Mouse (Mus musculus) limb, embryonic 13.5 days (tissue): ENCODE measurements around the gene Ube2m. TPM values are rescaled to one million over a fixed set of nuclear protein-coding genes. Genes with fewer than 3 reads are reported as not detected.
A peak's percentile ranks its signal among the peaks of the same experiment; 100 is the strongest.

ENCODE experiments used
- ATAC-seq: fragments of 200-750 bp; cut with Nextera tagmentation; 2 replicates; pipeline ENCODE4 v1.8.0; 2017; ENCODE audit warnings: low read depth, moderate number of reproducible peaks, moderate TSS enrichment; ENCODE audit not compliant: low FRiP score
- H3K27ac ChIP-seq: fragments of 300-500 bp; sonication (generic); 2 replicates; pipeline ENCODE4 v1.5.1; 2015; ENCODE audit warnings: inconsistent platforms, mild to moderate bottlenecking, moderate library complexity
- H3K27me3 ChIP-seq: fragments of 300-500 bp; sonication (generic); 2 replicates; pipeline ENCODE4 v1.6.1; 2015; ENCODE audit warnings: mild to moderate bottlenecking, inconsistent platforms
- H3K36me3 ChIP-seq: fragments of 300-500 bp; sonication (generic); 2 replicates; pipeline ENCODE4 v1.6.1; 2015; ENCODE audit warnings: inconsistent platforms, mild to moderate bottlenecking, moderate library complexity
- H3K4me1 ChIP-seq: fragments of 300-500 bp; sonication (generic); 2 replicates; pipeline ENCODE4 v1.6.1; 2015; ENCODE audit warnings: inconsistent platforms
- H3K4me2 ChIP-seq: fragments of 300-500 bp; sonication (generic); replicated peaks from 2 replicates; pipeline ENCODE4 v1.6.1; 2015; ENCODE audit warnings: inconsistent platforms, mild to moderate bottlenecking, moderate library complexity
- H3K4me3 ChIP-seq: fragments of 300-500 bp; sonication (generic); 2 replicates; pipeline ENCODE4 v1.5.1; 2015; ENCODE audit warnings: moderate library complexity, mild to moderate bottlenecking, inconsistent platforms
- H3K9ac ChIP-seq: fragments of 300-500 bp; sonication (generic); 2 replicates; pipeline ENCODE4 v1.6.1; 2015; ENCODE audit warnings: mild to moderate bottlenecking, inconsistent platforms
- H3K9me3 ChIP-seq: fragments of 300-500 bp; sonication (generic); 2 replicates; pipeline ENCODE4 v1.6.1; 2016; ENCODE audit warnings: inconsistent platforms
- WGBS: fragments of 180-500 bp; shearing (Covaris S2); methylation state at CpG from one replicate; pipeline ENCODE4 v1.1.7; 2015; 5-methylcytosine and 5-hydroxymethylcytosine counted together
- polyA plus RNA-seq: library from polyadenylated mRNA; unstranded; fragments of >200 nt; fragmentation: Nextera tagmentation; extraction: Ambion mirVana; gene quantifications from 2 replicates; pipeline ENCODE4 v1.2.1, GENCODE M21; 2015

Ube2m gene
- polyA plus RNA-seq, 1 experiment from 2014 or later: 100 TPM

- 0 out of 2 replicates have a peak, but pooled peaks cover 6% of the 10 kb centered on the region for H3K9me3 ChIP-seq
- peak overlapping the region; percentile 54 for H3K4me3 ChIP-seq
- H3K27ac ChIP-seq: no peak overlapping the region
- 5% methylated on average over 88 of the region's 88 CpGs for WGBS
- peak overlapping the region; percentile 78 for H3K9ac ChIP-seq
- ATAC-seq: peak; percentile 37; the same call in 1 of the 2 replicates
- H3K27me3 ChIP-seq: peaks cover 53% of the 10 kb centered on the region
- H3K4me1 ChIP-seq: peaks cover 22% of the 10 kb centered on the region
- H3K4me2 ChIP-seq: peak overlapping the region; percentile 97
- no peaks in the 10 kb centered on the region for H3K36me3 ChIP-seq
Measured at GRCm38 (mm10) chr7:13043445-13044253, 5.6 kb upstream of the Ube2m start.

GRCm38 (mm10) chr7:13043120-13043444, 5.0 kb upstream of the Ube2m start:
- no peaks in the 10 kb centered on the region for H3K36me3 ChIP-seq
- H3K27ac ChIP-seq: no peak overlapping the region
- WGBS: 35% methylated on average over 16 of the region's 16 CpGs
- peaks cover 24% of the 10 kb centered on the region for H3K4me1 ChIP-seq
- H3K9me3 ChIP-seq: 0 out of 2 replicates have a peak, but pooled peaks cover 6% of the 10 kb centered on the region
- peak overlapping the region; percentile 54 for H3K4me3 ChIP-seq
- peak overlapping the region; percentile 78 for H3K9ac ChIP-seq
- peak overlapping the region; percentile 97 for H3K4me2 ChIP-seq
- ATAC-seq: no peak
- H3K27me3 ChIP-seq: peaks cover 53% of the 10 kb centered on the region

GRCm38 (mm10) chr7:13042511-13042910, 4.4 kb upstream of the Ube2m start:
- Histone ChIP-seq H3K9ac (no peak overlapping the region), H3K4me2 (no peak overlapping the region), H3K27me3 (peaks cover 53% of the 10 kb centered on the region), H3K27ac (no peak overlapping the region), H3K4me3 (no peak overlapping the region), H3K36me3 (no peaks in the 10 kb centered on the region), H3K4me1 (peaks cover 24% of the 10 kb centered on the region), H3K9me3 (0 out of 2 replicates have a peak, but pooled peaks cover 6% of the 10 kb centered on the region)
- no peak for ATAC-seq
- 79% methylated on average over 6 of the region's 6 CpGs for WGBS

- ATAC-seq: no peak
- peaks cover 3% of the 10 kb centered on the region for H3K36me3 ChIP-seq
- no peak overlapping the region for H3K9ac ChIP-seq
- H3K4me3 ChIP-seq: no peak overlapping the region
- H3K4me2 ChIP-seq: no peak overlapping the region
- H3K4me1 ChIP-seq: peaks cover 32% of the 10 kb centered on the region
- H3K27ac ChIP-seq: no peak overlapping the region
- 67% methylated on average over 1 of the region's 1 CpGs for WGBS
- H3K27me3 ChIP-seq: peaks cover 53% of the 10 kb centered on the region
- 0 out of 2 replicates have a peak, but pooled peaks cover 6% of the 10 kb centered on the region for H3K9me3 ChIP-seq
Measured at GRCm38 (mm10) chr7:13041256-13041655, 3.2 kb upstream of the Ube2m start.

- WGBS: 89% methylated on average over 1 of the region's 1 CpGs
- Histone ChIP-seq H3K27me3 (peaks cover 37% of the 10 kb centered on the region), H3K4me3 (peak overlapping the region; percentile 81), H3K4me2 (peak overlapping the region; percentile 88), H3K9me3 (0 out of 2 replicates have a peak, but pooled peaks cover 6% of the 10 kb centered on the region), H3K4me1 (peaks cover 44% of the 10 kb centered on the region), H3K27ac (no peak overlapping the region), H3K9ac (peak overlapping the region; percentile 97), H3K36me3 (peaks cover 17% of the 10 kb centered on the region)
- no peak for ATAC-seq
Measured at GRCm38 (mm10) chr7:13039181-13039580, 1.1 kb upstream of the Ube2m start.

- Histone ChIP-seq H3K36me3 (peaks cover 18% of the 10 kb centered on the region), H3K27ac (peak overlapping the region; percentile 99), H3K4me2 (peak overlapping the region; percentile 88), H3K4me3 (peak overlapping the region; percentile 81), H3K9ac (peak overlapping the region; percentile 97), H3K9me3 (0 out of 2 replicates have a peak, but pooled peaks cover 6% of the 10 kb centered on the region), H3K27me3 (peaks cover 32% of the 10 kb centered on the region), H3K4me1 (peaks cover 43% of the 10 kb centered on the region)
- WGBS: 23% methylated on average over 15 of the region's 15 CpGs
- ATAC-seq: no peak
Measured at GRCm38 (mm10) chr7:13038621-13039169, 620 bp upstream of the Ube2m start.

- ATAC-seq: no peak
- Histone ChIP-seq H3K9ac (peak overlapping the region; percentile 97), H3K4me1 (peaks cover 47% of the 10 kb centered on the region), H3K4me3 (peak overlapping the region; percentile 81), H3K27me3 (peaks cover 19% of the 10 kb centered on the region), H3K9me3 (no peaks in the 10 kb centered on the region), H3K36me3 (peaks cover 29% of the 10 kb centered on the region), H3K27ac (peak overlapping the region; percentile 99), H3K4me2 (peak overlapping the region; percentile 88)
- WGBS: 1% methylated on average over 31 of the region's 33 CpGs
Measured at GRCm38 (mm10) chr7:13037366-13037765, 709 bp downstream of the Ube2m start.

- 39% methylated on average over 4 of the region's 4 CpGs for WGBS
Measured at GRCm38 (mm10) chr7:13036806-13037205, 1.3 kb downstream of the Ube2m start.

GRCm38 (mm10) chr7:13035211-13035855, 2.7 kb downstream of the Ube2m start:
- peaks cover 50% of the 10 kb centered on the region for H3K36me3 ChIP-seq
- peak overlapping the region; percentile 88 for H3K4me2 ChIP-seq
- H3K27me3 ChIP-seq: no peaks in the 10 kb centered on the region
- H3K4me1 ChIP-seq: peaks cover 47% of the 10 kb centered on the region
- no peak for ATAC-seq
- H3K27ac ChIP-seq: peak overlapping the region; percentile 58; the same call in 1 of the 2 replicates
- peak overlapping the region; percentile 97 for H3K9ac ChIP-seq
- H3K4me3 ChIP-seq: peak overlapping the region; percentile 61
- H3K9me3 ChIP-seq: no peaks in the 10 kb centered on the region
- 84% methylated on average over 17 of the region's 17 CpGs for WGBS

More at GRCm38 (mm10) chr7:13036806-13037205, 1.3 kb downstream of the Ube2m start:
- peaks cover 47% of the 10 kb centered on the region for H3K4me1 ChIP-seq
- H3K4me3 ChIP-seq: peak overlapping the region; percentile 81
- no peak overlapping the region for H3K27ac ChIP-seq
- peaks cover 35% of the 10 kb centered on the region for H3K36me3 ChIP-seq
- no peak for ATAC-seq
- H3K9ac ChIP-seq: peak overlapping the region; percentile 97
- peak overlapping the region; percentile 88 for H3K4me2 ChIP-seq
- no peaks in the 10 kb centered on the region for H3K9me3 ChIP-seq
- peaks cover 13% of the 10 kb centered on the region for H3K27me3 ChIP-seq

- H3K27me3 ChIP-seq: no peaks in the 10 kb centered on the region
- H3K4me1 ChIP-seq: peaks cover 47% of the 10 kb centered on the region
- H3K9ac ChIP-seq: peak within 1 kb of the TSS; percentile 97
- H3K4me3 ChIP-seq: peak within 1 kb of the TSS; percentile 61
- H3K36me3 ChIP-seq: peaks cover 59% of the 10 kb centered on the region
- peak; percentile 79 for ATAC-seq
- no peaks in the 10 kb centered on the region for H3K9me3 ChIP-seq
- under 1% methylated on average over 45 of the region's 45 CpGs for WGBS
- peak within 1 kb of the TSS; percentile 88 for H3K4me2 ChIP-seq
- H3K27ac ChIP-seq: peak within 1 kb of the TSS; percentile 92
Measured at GRCm38 (mm10) chr7:13034148-13034977, 3.7 kb downstream of the Ube2m start, which contains the start of gene Chmp2a. Gene Chmp2a (minus strand): TSS chr7:13034807.

- Histone ChIP-seq H3K4me2 (peak overlapping the region; percentile 88), H3K27ac (peak overlapping the region; percentile 92), H3K27me3 (no peaks in the 10 kb centered on the region), H3K9ac (peak overlapping the region; percentile 83), H3K4me3 (peak overlapping the region; percentile 61), H3K9me3 (no peaks in the 10 kb centered on the region), H3K4me1 (peaks cover 40% of the 10 kb centered on the region), H3K36me3 (peaks cover 67% of the 10 kb centered on the region)
- WGBS: 52% methylated on average over 13 of the region's 13 CpGs
- no peak for ATAC-seq
Measured at GRCm38 (mm10) chr7:13033451-13034147, 4.5 kb downstream of the Ube2m start.
